Mouse (Mus musculus): Measurements from ENCODE around the gene Olfr18. TPM values are rescaled to one million over a fixed set of nuclear protein-coding genes. Genes with fewer than 3 reads are reported as not detected.

Gene Olfr18
- total RNA-seq (2023; ENCODE audit: inconsistent age), result not detected in 4 replicates

DNA sequence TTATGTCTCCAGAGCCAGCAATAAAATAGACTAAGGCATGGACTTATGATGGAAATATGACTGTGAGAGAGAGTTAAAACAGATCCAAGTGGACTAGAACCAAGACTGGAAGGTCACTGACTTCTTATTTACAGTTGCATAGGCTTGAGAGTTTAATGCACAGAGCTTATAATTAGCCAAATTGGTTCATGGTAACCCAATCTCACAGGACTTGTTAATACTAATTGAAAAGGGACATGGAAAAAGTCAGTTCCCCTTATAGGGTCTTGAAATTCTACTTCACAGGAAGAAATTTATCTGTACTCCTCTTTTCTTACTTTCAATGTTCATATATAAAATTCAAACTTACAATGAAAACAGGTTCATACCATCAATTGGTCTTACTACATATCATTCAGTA is at the start of gene Olfr18:
Gene Olfr18, minus strand, starts transcription at position 101 of the 400 bp plus-strand sequence.

DNA sequence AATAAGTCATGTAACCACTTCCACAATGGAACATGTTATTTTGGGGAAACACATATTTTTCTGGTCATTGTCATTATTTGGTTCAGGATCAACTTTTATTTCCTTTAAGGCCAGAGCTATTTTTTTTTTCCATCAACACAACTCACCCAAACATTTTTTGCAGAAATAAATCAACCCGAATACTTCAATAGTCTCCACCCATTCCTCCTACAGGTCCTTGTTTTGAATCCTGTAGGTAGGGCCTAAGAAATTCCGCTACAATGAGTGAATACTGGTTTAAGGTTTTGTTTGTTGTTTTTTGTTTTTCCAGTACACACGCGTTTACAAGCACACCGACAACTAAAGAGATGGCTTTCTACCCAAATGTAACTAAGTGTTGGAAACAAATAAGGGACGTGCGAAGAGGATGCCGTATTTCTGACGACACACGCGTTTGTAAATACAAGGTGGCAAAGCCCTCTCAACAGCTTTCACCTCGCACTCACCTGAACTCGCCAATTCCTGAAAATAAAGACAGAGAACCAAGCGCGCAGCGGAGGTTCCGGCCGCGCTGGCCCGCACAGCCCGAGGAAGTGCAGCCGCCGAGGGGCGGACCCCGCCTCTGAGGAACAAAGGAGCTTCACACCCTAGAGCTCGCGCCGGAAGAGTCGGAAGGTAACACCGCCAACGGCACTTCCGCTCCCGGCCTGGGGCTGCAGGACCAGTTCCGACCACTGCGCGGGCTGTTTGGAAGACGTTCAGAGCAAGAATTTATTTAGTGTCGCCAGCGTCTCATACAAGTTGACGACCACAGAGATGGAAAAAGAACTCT is 48.8 kb upstream of the Olfr18 start, which contains the start of gene Zfp560:
Gene Zfp560, minus strand, starts transcription at position 646 of the 811 bp plus-strand sequence.

DNA sequence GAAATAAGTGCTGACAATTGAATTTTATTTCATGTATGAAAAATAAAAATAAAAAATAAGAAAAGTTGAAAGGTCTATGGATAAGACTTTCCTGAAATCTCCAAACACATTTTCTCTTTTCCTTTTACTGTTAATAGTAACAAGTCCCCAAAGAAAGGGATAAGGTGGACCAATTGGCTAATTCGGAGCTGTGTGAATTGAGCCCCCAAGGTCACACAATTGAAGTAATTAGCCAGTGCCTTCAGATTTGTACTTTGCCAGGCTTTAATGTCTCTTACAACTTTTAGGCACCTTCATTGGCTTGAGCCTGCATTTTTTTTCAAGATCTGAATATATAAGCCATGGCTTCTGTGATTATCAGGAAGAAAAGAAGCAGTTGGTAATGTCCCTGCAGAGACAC is 37.7 kb downstream of the Olfr18 start, which contains the start of gene Olfr873:
Gene Olfr873, plus strand, starts transcription at position 301 of the 400 bp plus-strand sequence.

DNA sequence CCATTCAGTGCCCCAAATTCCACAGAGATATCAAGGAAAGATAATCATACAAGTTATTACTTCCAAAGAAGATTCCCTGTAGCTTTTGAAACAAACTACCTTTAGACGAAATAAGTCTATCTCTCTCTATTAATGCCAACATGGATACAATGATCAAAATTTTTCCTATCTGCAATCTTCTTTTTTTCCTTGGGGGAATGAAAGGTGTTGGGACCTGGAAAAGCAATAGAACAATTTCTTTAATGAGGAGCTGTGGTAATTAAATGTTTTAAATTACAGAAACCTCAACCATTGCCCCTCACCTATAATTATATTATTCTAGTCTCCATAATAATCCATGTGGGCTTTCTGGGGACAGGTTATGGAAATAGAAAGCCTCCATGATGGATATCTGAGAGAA is 53.8 kb downstream of the Olfr18 start, which contains the start of gene Olfr39:
Gene Olfr39, plus strand, starts transcription at position 301 of the 400 bp plus-strand sequence.

Other genes with a start within 250 kb of the Olfr18 start
- gene Olfr868, start 237.5 kb downstream of the Olfr18 start, total RNA-seq (2023; ENCODE audit: inconsistent age), result not detected in 4 replicates
- gene Olfr869, start 207.1 kb downstream of the Olfr18 start, total RNA-seq (2023; ENCODE audit: inconsistent age), result not detected in 4 replicates
- gene Olfr870, start 162.0 kb downstream of the Olfr18 start, total RNA-seq (2023; ENCODE audit: inconsistent age), result not detected in 4 replicates
- not detected in 4 replicates for gene Olfr871, start 123.9 kb downstream of the Olfr18 start, total RNA-seq (2023; ENCODE audit: inconsistent age)
- gene Olfr872, start 99.0 kb downstream of the Olfr18 start, total RNA-seq (2023; ENCODE audit: inconsistent age), result not detected in 4 replicates
- gene Olfr39, start 53.7 kb downstream of the Olfr18 start, total RNA-seq (2023; ENCODE audit: inconsistent age), result 0.24 TPM in 1 of 4 replicates, not detected in the others
- not detected in 4 replicates for gene Olfr873, start 37.6 kb downstream of the Olfr18 start, total RNA-seq (2023; ENCODE audit: inconsistent age)
- 7.7 to 14.0 TPM (median 11.2 TPM) in 4 replicates for gene Zfp560, start 49.1 kb upstream of the Olfr18 start, total RNA-seq (2023; ENCODE audit: inconsistent age)
- 41.1 to 45.0 TPM (median 44.4 TPM) in 4 replicates for gene Zfp26, start 124.1 kb upstream of the Olfr18 start, total RNA-seq (2023; ENCODE audit: inconsistent age)
- 17.4 to 25.3 TPM (median 18.8 TPM) in 4 replicates for gene Zfp426, start 156.7 kb upstream of the Olfr18 start, total RNA-seq (2023; ENCODE audit: inconsistent age)
- gene Zfp266, start 185.3 kb upstream of the Olfr18 start, total RNA-seq (2023; ENCODE audit: inconsistent age), result 29.0 to 37.7 TPM (median 33.0 TPM) in 4 replicates
- gene Zfp846, start 245.2 kb upstream of the Olfr18 start, total RNA-seq (2023; ENCODE audit: inconsistent age), result 7.0 to 9.6 TPM (median 8.3 TPM) in 4 replicates